Comparison of ENCODE assay signal across 8 mouse cellular contexts in the genomic region with DNA sequence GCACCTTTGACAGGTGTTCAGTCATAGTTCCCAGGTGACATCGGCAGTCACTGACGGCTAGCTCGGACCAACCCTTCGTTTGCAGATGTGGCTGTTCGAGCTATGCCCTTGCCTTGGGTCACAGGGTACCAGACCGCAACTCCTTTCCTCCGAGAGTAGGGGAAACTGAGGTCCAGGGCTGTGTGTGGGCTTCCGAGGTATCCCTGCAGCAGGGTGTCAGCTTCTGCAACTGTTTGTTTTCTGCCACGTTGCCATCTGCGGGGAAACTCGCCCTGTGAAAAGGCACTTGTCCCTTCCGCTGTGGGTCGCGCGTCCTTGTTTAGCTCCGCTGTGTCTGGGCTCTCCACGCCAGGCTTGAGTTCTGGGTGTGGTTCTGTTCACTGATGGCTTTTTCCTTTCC. TPM values are rescaled to one million over a fixed set of nuclear protein-coding genes. Genes with fewer than 3 reads are reported as not detected.
DNase-seq lines count a peak whose midpoint lies in the region; ATAC-seq and TF ChIP-seq lines count a peak whose summit lies in the region.

No protein-coding gene starts in this region.

- no peak for TF ChIP-seq CTCF in thymus, adult 2 months (IDR thresholded peaks at IDR 0.05; ENCODE audit: borderline replicate concordance, control insufficient read depth, extremely low read depth, insufficient read depth, low read length, poor library complexity)
- no peak for TF ChIP-seq CTCF in embryonic fibroblast, embryonic 13.5 days (IDR thresholded peaks at IDR 0.05; ENCODE audit: borderline replicate concordance, insufficient read depth, low read length)

- ATAC-seq in hindbrain, embryonic 15.5 days (ENCODE audit: low FRiP score, low read depth) = no peak
- ATAC-seq in liver, embryonic 13.5 days (ENCODE audit: low read depth) = peak; percentile 54
- peak; percentile 32 for ATAC-seq in neural tube, embryonic 13.5 days (ENCODE audit: low read depth)

- under 1% methylated on average over 17 of the region's 17 CpGs for WGBS in thymus, adult 2 months
- 4% methylated on average over 17 of the region's 17 CpGs for whole genome bisulfite sequencing in hindbrain, embryonic 15.5 days
- WGBS in liver, embryonic 13.5 days (ENCODE audit: insufficient replicate concordance) = 1% methylated on average over 17 of the region's 17 CpGs
- 6% methylated on average over 17 of the region's 17 CpGs for WGBS in neural tube, embryonic 13.5 days

- no peaks in the 10 kb centered on the region for H3K36me3 ChIP-seq in thymus, adult 2 months (ENCODE audit: control insufficient read depth, insufficient read depth, low read length)
- no peaks in the 10 kb centered on the region for H3K36me3 ChIP-seq in hindbrain, embryonic 15.5 days
- 0 out of 2 replicates have a peak, but pooled peaks cover 3% of the 10 kb centered on the region for H3K36me3 ChIP-seq in liver, embryonic 13.5 days
- H3K36me3 ChIP-seq in neural tube, embryonic 13.5 days = no peaks in the 10 kb centered on the region

- H3K4me2 ChIP-seq in hindbrain, embryonic 15.5 days = peak overlapping the region; percentile 88
- H3K4me2 ChIP-seq in liver, embryonic 13.5 days = peak overlapping the region; percentile 91
- peak overlapping the region; percentile 98 for H3K4me2 ChIP-seq in neural tube, embryonic 13.5 days

- no peaks in the 10 kb centered on the region for H3K4me1 ChIP-seq in thymus, adult 2 months (replicated peaks; ENCODE audit: control insufficient read depth, insufficient read depth, low read length)
- H3K4me1 ChIP-seq in embryonic fibroblast, embryonic 13.5 days (ENCODE audit: control insufficient read depth, insufficient read depth, low read length) = no peaks in the 10 kb centered on the region; the same call in 1 of the 2 replicates
- H3K4me1 ChIP-seq in hindbrain, embryonic 15.5 days (replicated peaks) = peaks cover 23% of the 10 kb centered on the region
- peaks cover 29% of the 10 kb centered on the region for H3K4me1 ChIP-seq in liver, embryonic 13.5 days (replicated peaks)
- peaks cover 26% of the 10 kb centered on the region for H3K4me1 ChIP-seq in neural tube, embryonic 13.5 days (replicated peaks)

- H3K9me3 ChIP-seq in hindbrain, embryonic 15.5 days = no peaks in the 10 kb centered on the region
- no peaks in the 10 kb centered on the region for H3K9me3 ChIP-seq in liver, embryonic 13.5 days (replicated peaks)
- H3K9me3 ChIP-seq in neural tube, embryonic 13.5 days = no peaks in the 10 kb centered on the region

- peak; percentile 37 to 80 for DNase-seq in adrenal gland, adult (ENCODE audit: inconsistent age in 2 of 2, low spot score in 1 of 2)
- DNase-seq in adrenal gland, adult 8-10 months = no peak
- DNase-seq in thymus, adult 2 months = peak; percentile 25
- no peak for DNase-seq in thymus, postnatal 25 days
- no peak for DNase-seq in liver, embryonic 13.5 days

- H3K9ac ChIP-seq in hindbrain, embryonic 15.5 days = peak overlapping the region; percentile 82
- H3K9ac ChIP-seq in liver, embryonic 13.5 days = peak overlapping the region; percentile 84
- H3K9ac ChIP-seq in neural tube, embryonic 13.5 days = peak overlapping the region; percentile 92

- no peak overlapping the region for H3K27ac ChIP-seq in thymus, adult 2 months (ENCODE audit: control insufficient read depth, insufficient read depth, low read length)
- H3K27ac ChIP-seq in embryonic fibroblast, embryonic 13.5 days (ENCODE audit: insufficient read depth, low read length) = no peak overlapping the region
- H3K27ac ChIP-seq in hindbrain, embryonic 15.5 days (replicated peaks) = peak overlapping the region; percentile 54; the same call in 1 of the 2 replicates
- no peak overlapping the region for H3K27ac ChIP-seq in liver, embryonic 13.5 days
- H3K27ac ChIP-seq in neural tube, embryonic 13.5 days (replicated peaks) = peak overlapping the region; percentile 52

- peak overlapping the region; percentile 88 for H3K4me3 ChIP-seq in thymus, adult 2 months (ENCODE audit: control insufficient read depth, insufficient read depth, low read length)
- H3K4me3 ChIP-seq in embryonic fibroblast, embryonic 13.5 days (ENCODE audit: insufficient read depth, low read length) = peak overlapping the region; percentile 66
- peak overlapping the region; percentile 86 for H3K4me3 ChIP-seq in hindbrain, embryonic 15.5 days
- peak overlapping the region; percentile 87 for H3K4me3 ChIP-seq in liver, embryonic 13.5 days (replicated peaks)
- H3K4me3 ChIP-seq in neural tube, embryonic 13.5 days = peak overlapping the region; percentile 90

- H3K27me3 ChIP-seq in thymus, adult 2 months (ENCODE audit: control insufficient read depth, insufficient read depth, low read length) = no peaks in the 10 kb centered on the region
- H3K27me3 ChIP-seq in hindbrain, embryonic 15.5 days = 0 out of 2 replicates have a peak, but pooled peaks cover 3% of the 10 kb centered on the region
- H3K27me3 ChIP-seq in liver, embryonic 13.5 days = no peaks in the 10 kb centered on the region
- H3K27me3 ChIP-seq in neural tube, embryonic 13.5 days = no peaks in the 10 kb centered on the region

- TF ChIP-seq POLR2A in thymus, adult 2 months (IDR thresholded peaks at IDR 0.05; ENCODE audit: control insufficient read depth, extremely low read depth, insufficient read depth, low read length, poor library complexity) = no peak
- no peak for TF ChIP-seq POLR2A in embryonic fibroblast, embryonic 13.5 days (IDR thresholded peaks at IDR 0.05; ENCODE audit: low read depth, low read length)

RNA-seq across cellular contexts. Expression of a gene that starts 0.5 kb away (rescaled TPM):
- 10 to 100 TPM; 24.4 to 27.7 (median 24.6) TPM for total RNA-seq in adrenal gland, adult 8-10 months (2022)
- polyA plus RNA-seq in thymus, adult 2 months (2012; rRNA removed) = 60.3 and 65.3 TPM in 2 replicates
- polyA plus RNA-seq in embryonic fibroblast, embryonic 13.5 days (2011; ENCODE audit: insufficient read length, low read depth, missing spikeins) = 15.4 and 15.7 TPM in 2 replicates
- 3.2 and 5.6 TPM in 2 replicates for polyA plus RNA-seq in hindbrain, embryonic 15.5 days (2015; fragmentation: Nextera tagmentation; extraction: Ambion mirVana)
- polyA plus RNA-seq in liver, embryonic 13.5 days (2015; fragmentation: Nextera tagmentation; extraction: Ambion mirVana) = 1.4 and 1.8 TPM in 2 replicates
- 3.0 and 3.6 TPM in 2 replicates for polyA plus RNA-seq in neural tube, embryonic 13.5 days (2015; fragmentation: Nextera tagmentation; extraction: Ambion mirVana)

RNA-seq across cellular contexts. Expression of a gene that starts 19.7 kb away (rescaled TPM):
- total RNA-seq in adrenal gland, adult 8-10 months (2022) = 10 to 100 TPM; 11.2 to 54.4 (median 43.2) TPM
- polyA plus RNA-seq in thymus, adult 2 months (2012; rRNA removed) = 38.6 and 44.6 TPM in 2 replicates
- polyA plus RNA-seq in embryonic fibroblast, embryonic 13.5 days (2011; ENCODE audit: insufficient read length, low read depth, missing spikeins) = not detected in 2 replicates
- polyA plus RNA-seq in hindbrain, embryonic 15.5 days (2015; fragmentation: Nextera tagmentation; extraction: Ambion mirVana) = 0.71 and 0.88 TPM in 2 replicates
- polyA plus RNA-seq in liver, embryonic 13.5 days (2015; fragmentation: Nextera tagmentation; extraction: Ambion mirVana) = 9.2 and 10.0 TPM in 2 replicates
- 1.1 TPM in 2 replicates for polyA plus RNA-seq in neural tube, embryonic 13.5 days (2015; fragmentation: Nextera tagmentation; extraction: Ambion mirVana)

RNA-seq across cellular contexts. Expression of a gene that starts 53.1 kb away (rescaled TPM):
- total RNA-seq in adrenal gland, adult 8-10 months (2022) = not detected
- 0.48 and 0.74 TPM in 2 replicates for polyA plus RNA-seq in thymus, adult 2 months (2012; rRNA removed)
- polyA plus RNA-seq in embryonic fibroblast, embryonic 13.5 days (2011; ENCODE audit: insufficient read length, low read depth, missing spikeins) = not detected in 2 replicates
- polyA plus RNA-seq in hindbrain, embryonic 15.5 days (2015; fragmentation: Nextera tagmentation; extraction: Ambion mirVana) = not detected in 2 replicates
- not detected in 2 replicates for polyA plus RNA-seq in liver, embryonic 13.5 days (2015; fragmentation: Nextera tagmentation; extraction: Ambion mirVana)
- polyA plus RNA-seq in neural tube, embryonic 13.5 days (2015; fragmentation: Nextera tagmentation; extraction: Ambion mirVana) = not detected in 2 replicates

Comparison
In these comparisons a context has a peak if more than half of its experiments do, and no peak if none do; other contexts are left out.
1. DNase-seq: peak in adrenal gland, adult (2 of 2) and thymus, adult 2 months (single experiment); none in adrenal gland, adult 8-10 months (single experiment), thymus, postnatal 25 days (single experiment) and liver, embryonic 13.5 days (single experiment).
2. H3K27ac ChIP-seq: peak in hindbrain, embryonic 15.5 days (single experiment) and neural tube, embryonic 13.5 days (single experiment); none in thymus, adult 2 months (single experiment), embryonic fibroblast, embryonic 13.5 days (single experiment) and liver, embryonic 13.5 days (single experiment).
3. Peak in every context shown above with its lines, with median percentiles within 50 percentile points of each other: H3K4me3 ChIP-seq, H3K4me2 ChIP-seq and H3K9ac ChIP-seq.